Mouse (Mus musculus) mouse trophoblast stem cell (cell line): ENCODE results near the gene Agbl2.
"Not testable (repeated sequence)": the region's sequence is repeated elsewhere in the genome, so short reads cannot be mapped to it uniquely, and the experiment has no call there.

ENCODE experiments used
- in situ Hi-C, 2 experiments: fragments of 300-500 bp; cut with MseI, MboI; formaldehyde crosslinking; loops; 2 replicates in 1 of 2; 3 replicates in 1 of 2; pipeline ENCODE4 v1.15.1; 2025

The Agbl2 gene

GRCm38 (mm10) chr2:90815266-90815665 lies 32.7 kb downstream of the Agbl2 start:
- in situ Hi-C loops: no loop called here

- in situ Hi-C loops: no loop called here
Measured at GRCm38 (mm10) chr2:90816144-90816543, 33.6 kb downstream of the Agbl2 start.

- in situ Hi-C loops: no loop called here
Measured at GRCm38 (mm10) chr2:90818710-90819109, 36.2 kb downstream of the Agbl2 start.

- in situ Hi-C loops: no loop called here
Measured at GRCm38 (mm10) chr2:90820894-90821293, 38.4 kb downstream of the Agbl2 start.

GRCm38 (mm10) chr2:90822978-90823377 lies 40.5 kb downstream of the Agbl2 start:
- in situ Hi-C loops: no loop called here

GRCm38 (mm10) chr2:90823781-90824180 lies 41.3 kb downstream of the Agbl2 start:
- in situ Hi-C loops: no loop called here

- in situ Hi-C loops: not testable (repeated sequence)
Measured at GRCm38 (mm10) chr2:90824528-90824927, 42.0 kb downstream of the Agbl2 start.

GRCm38 (mm10) chr2:90825515-90826172 lies 43.1 kb downstream of the Agbl2 start:
- in situ Hi-C loops: no loop called here

- in situ Hi-C loops: no loop called here
Measured at GRCm38 (mm10) chr2:90828739-90829138, 46.2 kb downstream of the Agbl2 start.

GRCm38 (mm10) chr2:90833502-90833901 lies 51.0 kb downstream of the Agbl2 start:
- in situ Hi-C loops: no loop called here

GRCm38 (mm10) chr2:90838621-90839020 lies 56.1 kb downstream of the Agbl2 start:
- in situ Hi-C loops: no loop called here

- in situ Hi-C loops: no loop called here
Measured at GRCm38 (mm10) chr2:90843666-90844065, 61.1 kb downstream of the Agbl2 start.

- in situ Hi-C loops: no loop called here
Measured at GRCm38 (mm10) chr2:90844262-90844661, 61.7 kb downstream of the Agbl2 start.

- in situ Hi-C loops: no loop called here
Measured at GRCm38 (mm10) chr2:90845234-90845633, 62.7 kb downstream of the Agbl2 start.

GRCm38 (mm10) chr2:90846171-90846570 lies 63.6 kb downstream of the Agbl2 start:
- in situ Hi-C loops: no loop called here

GRCm38 (mm10) chr2:90846597-90846954 lies 64.0 kb downstream of the Agbl2 start:
- in situ Hi-C loops: no loop called here

- in situ Hi-C loops: no loop called here
Measured at GRCm38 (mm10) chr2:90846955-90847680, 64.6 kb downstream of the Agbl2 start, which contains the start of gene Mtch2. Gene Mtch2, plus strand, starts transcription at chr2:90847155.

- in situ Hi-C loops: no loop called here
Measured at GRCm38 (mm10) chr2:90847681-90848050, 65.1 kb downstream of the Agbl2 start.

- in situ Hi-C loops: no loop called here
Measured at GRCm38 (mm10) chr2:90848331-90848730, 65.8 kb downstream of the Agbl2 start.

- in situ Hi-C loops: no loop called here
Measured at GRCm38 (mm10) chr2:90850401-90850800, 67.9 kb downstream of the Agbl2 start.

GRCm38 (mm10) chr2:90861486-90861885 lies 79.0 kb downstream of the Agbl2 start:
- in situ Hi-C loops: no loop called here

GRCm38 (mm10) chr2:90864184-90864583 lies 81.7 kb downstream of the Agbl2 start:
- in situ Hi-C loops: no loop called here

- in situ Hi-C loops: no loop called here
Measured at GRCm38 (mm10) chr2:90866524-90866923, 84.0 kb downstream of the Agbl2 start.
